Mouse (Mus musculus) liver, embryonic 16.5 days (tissue): ENCODE measurements around the gene Fgd5. TPM values are rescaled to one million over a fixed set of nuclear protein-coding genes. Genes with fewer than 3 reads are reported as not detected.
"Not testable (repeated sequence)": the region's sequence is repeated elsewhere in the genome, so short reads cannot be mapped to it uniquely, and the experiment has no call there.

Source experiments
- ATAC-seq: fragments of 200-750 bp; cut with Nextera tagmentation; 2 replicates; pipeline ENCODE4 v1.8.0; 2017; ENCODE audit warnings: low read depth, mild to moderate bottlenecking, moderate number of reproducible peaks, moderate library complexity
- H3K27ac ChIP-seq: fragments of 300-500 bp; sonication (generic); 2 replicates; pipeline ENCODE4 v1.5.1; 2014; ENCODE audit warnings: mild to moderate bottlenecking, low read length
- H3K27me3 ChIP-seq: fragments of 300-500 bp; sonication (generic); 2 replicates; pipeline ENCODE4 v1.6.1; 2014; ENCODE audit warnings: low read depth, low read length, mixed read lengths; ENCODE audit not compliant: control insufficient read depth, insufficient read depth
- H3K36me3 ChIP-seq: fragments of 300-500 bp; sonication (generic); 2 replicates; pipeline ENCODE4 v1.6.1; 2014; ENCODE audit warnings: mild to moderate bottlenecking; ENCODE audit not compliant: control insufficient read depth, insufficient read depth
- H3K4me1 ChIP-seq: fragments of 300-500 bp; sonication (generic); 2 replicates; pipeline ENCODE4 v1.6.1; 2014; ENCODE audit warnings: low read depth, low read length, mixed read lengths; ENCODE audit not compliant: control insufficient read depth
- H3K4me2 ChIP-seq: fragments of 300-500 bp; sonication (generic); 2 replicates; pipeline ENCODE4 v1.6.1; 2014; ENCODE audit warnings: low read depth, low read length, mixed read lengths
- H3K4me3 ChIP-seq: fragments of 300-500 bp; sonication (generic); 2 replicates; pipeline ENCODE4 v1.5.1; 2014; ENCODE audit warnings: low read depth, mild to moderate bottlenecking, low read length
- H3K9ac ChIP-seq: fragments of 300-500 bp; sonication (generic); 2 replicates; pipeline ENCODE4 v1.6.1; 2014; ENCODE audit warnings: low read depth, low read length
- H3K9me3 ChIP-seq: fragments of 300-500 bp; sonication (generic); replicated peaks from 2 replicates; pipeline ENCODE4 v1.6.1; 2016; ENCODE audit warnings: low read length; ENCODE audit not compliant: control insufficient read depth
- WGBS: fragments of 180-500 bp; shearing (Covaris S2); extraction: QIAGEN DNeasy Blood & Tissue Kit; methylation state at CpG from one replicate; pipeline ENCODE4 v1.1.7; 2014; ENCODE audit not compliant: insufficient replicate concordance; 5-methylcytosine and 5-hydroxymethylcytosine counted together
- polyA plus RNA-seq: library from polyadenylated mRNA; unstranded; fragments of >200 nt; fragmentation: Nextera tagmentation; extraction: Ambion mirVana; gene quantifications from 2 replicates; pipeline ENCODE4 v1.2.1, GENCODE M21; 2015

Fgd5 gene
- polyA plus RNA-seq, 1 experiment from 2014 or later = 2.7 TPM

GRCm38 (mm10) chr6:92067146-92067790 is 88.6 kb downstream of the Fgd5 start:
- 43% methylated on average over 16 of the region's 16 CpGs for WGBS
- Histone ChIP-seq H3K27ac (no peak overlapping the region), H3K9ac (no peak overlapping the region), H3K4me3 (no peak overlapping the region), H3K9me3 (no peaks in the 10 kb centered on the region), H3K27me3 (no peaks in the 10 kb centered on the region; the same call in 1 of the 2 replicates), H3K36me3 (no peaks in the 10 kb centered on the region), H3K4me2 (no peak overlapping the region), H3K4me1 (no peaks in the 10 kb centered on the region)
- ATAC-seq = peak; percentile 64

DNA sequence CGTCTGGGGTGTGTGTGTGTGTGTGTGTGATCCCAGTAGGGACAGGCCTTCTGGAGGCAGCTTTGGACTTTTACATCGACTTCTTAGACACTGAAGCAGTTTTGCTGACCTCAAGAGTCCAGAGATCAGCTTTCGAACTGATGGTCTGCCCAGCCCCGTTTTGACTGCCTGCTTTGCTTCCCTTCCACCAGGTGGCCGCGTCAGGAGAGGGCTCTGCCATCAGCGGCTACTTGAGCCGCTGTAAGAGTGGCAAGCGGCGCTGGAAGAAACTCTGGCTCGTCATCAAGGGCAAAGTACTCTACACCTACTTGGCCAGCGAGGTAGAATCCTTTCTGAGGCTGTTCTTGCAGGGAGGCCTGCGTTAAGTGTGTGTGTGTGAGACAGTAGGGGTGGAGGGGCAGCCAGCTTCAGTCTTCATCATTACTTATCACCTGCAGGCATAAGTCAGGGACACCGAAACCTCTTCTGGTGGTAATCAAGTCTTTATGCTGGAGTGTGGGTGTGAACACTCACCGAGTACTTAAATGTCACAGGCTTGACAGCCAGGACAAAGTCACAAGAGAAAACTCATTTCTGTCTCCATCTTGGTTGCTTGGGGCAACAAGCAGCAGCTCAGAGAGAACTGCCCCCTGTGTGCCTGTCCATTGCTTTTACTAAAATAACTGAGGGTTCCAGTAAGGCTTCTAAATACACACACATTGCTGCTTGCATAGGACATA is 92.6 kb downstream of the Fgd5 start:
- no peak for ATAC-seq
- H3K4me3 ChIP-seq = no peak overlapping the region
- no peak overlapping the region for H3K9ac ChIP-seq
- no peaks in the 10 kb centered on the region for H3K36me3 ChIP-seq
- H3K27me3 ChIP-seq = no peaks in the 10 kb centered on the region; the same call in 1 of the 2 replicates
- H3K4me1 ChIP-seq = no peaks in the 10 kb centered on the region
- no peaks in the 10 kb centered on the region for H3K9me3 ChIP-seq
- 60% methylated on average over 15 of the region's 15 CpGs for WGBS
- H3K4me2 ChIP-seq = no peak overlapping the region
- H3K27ac ChIP-seq = no peak overlapping the region

DNA sequence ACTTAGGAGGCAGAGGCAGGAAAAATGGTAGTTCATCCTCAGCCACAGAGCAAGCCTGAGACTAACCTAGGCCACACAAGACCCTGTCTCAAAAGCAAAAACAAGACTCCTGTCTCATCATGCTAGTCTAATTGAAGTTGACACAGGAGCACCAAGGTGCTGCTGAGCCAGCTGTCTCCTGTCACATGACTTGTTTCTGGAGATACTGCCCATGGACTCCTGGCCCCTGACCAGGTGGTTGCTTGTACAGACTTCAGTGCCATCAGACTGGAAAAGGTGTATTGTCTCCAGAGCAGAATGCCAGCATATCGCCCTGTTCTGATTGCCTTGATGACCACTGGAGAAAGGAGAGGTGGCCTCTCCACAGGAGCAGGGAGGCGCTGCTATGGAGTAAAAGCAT is 102.1 kb downstream of the Fgd5 start:
- H3K9ac ChIP-seq = no peak overlapping the region
- ATAC-seq = no peak
- H3K9me3 ChIP-seq = no peaks in the 10 kb centered on the region
- 73% methylated on average over 2 of the region's 2 CpGs for WGBS
- H3K27ac ChIP-seq = no peak overlapping the region
- no peaks in the 10 kb centered on the region for H3K27me3 ChIP-seq
- no peaks in the 10 kb centered on the region for H3K36me3 ChIP-seq
- no peaks in the 10 kb centered on the region for H3K4me1 ChIP-seq
- H3K4me2 ChIP-seq = no peak overlapping the region
- H3K4me3 ChIP-seq = no peak overlapping the region

DNA sequence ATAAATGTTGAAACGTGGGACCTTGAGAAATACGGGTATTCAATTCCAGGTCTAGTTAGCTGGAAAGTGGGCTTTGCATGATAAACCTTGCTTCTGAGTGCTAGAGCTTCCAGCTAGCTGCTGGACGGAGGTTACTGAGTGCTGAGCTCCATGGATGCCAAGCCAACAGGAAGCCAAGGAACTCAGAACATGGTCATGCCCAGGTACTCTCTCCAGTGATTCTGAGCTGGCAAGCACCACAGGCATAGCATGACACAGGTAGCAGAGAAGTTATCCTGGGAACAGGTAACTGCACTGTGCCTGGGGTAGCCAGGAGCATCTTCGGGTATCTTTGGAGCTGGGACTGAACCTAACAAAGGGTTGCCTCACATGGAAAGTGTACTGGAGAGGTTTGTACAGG is 104.1 kb downstream of the Fgd5 start:
- Histone ChIP-seq H3K4me1 (no peaks in the 10 kb centered on the region), H3K4me2 (no peak overlapping the region), H3K9me3 (no peaks in the 10 kb centered on the region), H3K36me3 (no peaks in the 10 kb centered on the region), H3K27ac (no peak overlapping the region), H3K27me3 (no peaks in the 10 kb centered on the region), H3K4me3 (no peak overlapping the region), H3K9ac (no peak overlapping the region)
- WGBS = 68% methylated on average over 4 of the region's 4 CpGs
- no peak for ATAC-seq

- H3K36me3 ChIP-seq = no peaks in the 10 kb centered on the region
- H3K27ac ChIP-seq = no peak overlapping the region
- H3K9ac ChIP-seq = no peak overlapping the region
- peaks cover under 1% of the 10 kb centered on the region; the same call in 1 of the 2 replicates for H3K4me1 ChIP-seq
- ATAC-seq = no peak
- no peaks in the 10 kb centered on the region for H3K9me3 ChIP-seq
- H3K4me2 ChIP-seq = no peak overlapping the region
- no peaks in the 10 kb centered on the region for H3K27me3 ChIP-seq
- 65% methylated on average over 3 of the region's 3 CpGs for WGBS
- H3K4me3 ChIP-seq = no peak overlapping the region
These were observed 106.3 kb downstream of the Fgd5 start for GRCm38 (mm10) chr6:92084932-92085331.

- H3K27ac ChIP-seq, H3K27me3 ChIP-seq, H3K4me3 ChIP-seq, H3K9me3 ChIP-seq, H3K36me3 ChIP-seq, ATAC-seq, H3K9ac ChIP-seq, H3K4me2 ChIP-seq: not testable (repeated sequence)
- 80% methylated on average over 7 of the region's 7 CpGs for WGBS
- peaks cover 24% of the 10 kb centered on the region for H3K4me1 ChIP-seq
These were observed 110.5 kb downstream of the Fgd5 start for GRCm38 (mm10) chr6:92089141-92089540.

GRCm38 (mm10) chr6:92089982-92090381 is 111.3 kb downstream of the Fgd5 start:
- Histone ChIP-seq H3K4me3 (no peak overlapping the region), H3K4me2 (0 out of 2 replicates have a peak overlapping the region, but pooled peaks have one; percentile 74)
- 85% methylated on average over 4 of the region's 4 CpGs for WGBS

GRCm38 (mm10) chr6:92090497-92090896 is 111.8 kb downstream of the Fgd5 start:
- H3K4me2 ChIP-seq = peak overlapping the region; percentile 74
- no peaks in the 10 kb centered on the region for H3K36me3 ChIP-seq
- no peaks in the 10 kb centered on the region for H3K9me3 ChIP-seq
- peak overlapping the region; percentile 99 for H3K9ac ChIP-seq
- peaks cover 36% of the 10 kb centered on the region for H3K4me1 ChIP-seq
- H3K4me3 ChIP-seq = peak overlapping the region; percentile 98
- no peak for ATAC-seq
- 5% methylated on average over 4 of the region's 4 CpGs for WGBS
- H3K27ac ChIP-seq = peak overlapping the region; percentile 100
- H3K27me3 ChIP-seq = no peaks in the 10 kb centered on the region

More at GRCm38 (mm10) chr6:92089982-92090381, 111.3 kb downstream of the Fgd5 start:
- Histone ChIP-seq H3K36me3 (no peaks in the 10 kb centered on the region), H3K27ac (no peak overlapping the region), H3K9ac (no peak overlapping the region), H3K9me3 (no peaks in the 10 kb centered on the region), H3K27me3 (no peaks in the 10 kb centered on the region), H3K4me1 (peaks cover 32% of the 10 kb centered on the region)
- no peak for ATAC-seq

- peak; percentile 49 for ATAC-seq
- Histone ChIP-seq H3K9me3 (no peaks in the 10 kb centered on the region), H3K9ac (peak within 1 kb of the TSS; percentile 99), H3K4me3 (peak within 1 kb of the TSS; percentile 98), H3K4me2 (peak within 1 kb of the TSS; percentile 74), H3K36me3 (no peaks in the 10 kb centered on the region), H3K27ac (peak within 1 kb of the TSS; percentile 100), H3K4me1 (peaks cover 36% of the 10 kb centered on the region), H3K27me3 (no peaks in the 10 kb centered on the region)
- under 1% methylated on average over 57 of the region's 58 CpGs for WGBS
These were observed 112.5 kb downstream of the Fgd5 start, which contains the start of gene Nr2c2 for GRCm38 (mm10) chr6:92091130-92091591. TSS of gene Nr2c2 (plus strand) at chr6:92091390.
